Mouse (Mus musculus) layer of hippocampus, adult 11-12 months (tissue): ENCODE results near the gene Gm11549.

Experiments used
- DNase-seq: peaks from one replicate; pipeline ENCODE4 v3.0.0; 2022; ENCODE audit warnings: low spot score

Gm11549 gene

GRCm38 (mm10) chr3:36511491-36511890 is 10.1 kb downstream of the Gm11549 start:
- no peak for DNase-seq

- no peak for DNase-seq
Measured at GRCm38 (mm10) chr3:36505809-36506735, 15.5 kb downstream of the Gm11549 start.

DNA sequence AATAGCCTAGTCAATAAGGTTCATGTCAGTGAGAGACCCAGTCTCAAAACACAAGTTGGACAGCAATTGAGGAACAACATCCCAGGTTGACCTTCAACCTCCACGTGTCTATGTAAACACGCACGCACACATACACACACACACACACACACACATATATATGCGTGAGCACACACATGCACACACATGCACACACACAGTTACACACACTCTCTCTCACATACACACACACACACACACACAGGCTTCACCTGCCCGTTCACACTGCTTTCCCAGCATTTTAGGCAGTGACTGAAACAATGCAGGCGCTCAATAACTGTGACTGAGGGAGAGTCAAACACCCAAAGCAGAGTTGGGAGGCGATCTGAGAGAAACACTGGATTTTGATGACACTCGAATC is 16.3 kb downstream of the Gm11549 start:
- no peak for DNase-seq

GRCm38 (mm10) chr3:36501546-36501945 is 20.1 kb downstream of the Gm11549 start:
- no peak for DNase-seq

GRCm38 (mm10) chr3:36500976-36501375 is 20.6 kb downstream of the Gm11549 start:
- DNase-seq, result no peak

GRCm38 (mm10) chr3:36499418-36499817 is 22.2 kb downstream of the Gm11549 start:
- no peak for DNase-seq

GRCm38 (mm10) chr3:36498224-36498623 is 23.4 kb downstream of the Gm11549 start:
- no peak for DNase-seq

- peak; percentile 70 for DNase-seq
Measured at GRCm38 (mm10) chr3:36496746-36497145, 24.9 kb downstream of the Gm11549 start.

- no peak for DNase-seq
Measured at GRCm38 (mm10) chr3:36496273-36496672, 25.3 kb downstream of the Gm11549 start.

- peak; percentile 89 for DNase-seq
Measured at GRCm38 (mm10) chr3:36495436-36495835, 26.2 kb downstream of the Gm11549 start.

GRCm38 (mm10) chr3:36494613-36495012 is 27.0 kb downstream of the Gm11549 start:
- DNase-seq, result no peak

- no peak for DNase-seq
Measured at GRCm38 (mm10) chr3:36493641-36494283, 27.9 kb downstream of the Gm11549 start.

- no peak for DNase-seq
Measured at GRCm38 (mm10) chr3:36492716-36493391, 28.8 kb downstream of the Gm11549 start.

- no peak for DNase-seq
Measured at GRCm38 (mm10) chr3:36491535-36491934, 30.1 kb downstream of the Gm11549 start.

DNA sequence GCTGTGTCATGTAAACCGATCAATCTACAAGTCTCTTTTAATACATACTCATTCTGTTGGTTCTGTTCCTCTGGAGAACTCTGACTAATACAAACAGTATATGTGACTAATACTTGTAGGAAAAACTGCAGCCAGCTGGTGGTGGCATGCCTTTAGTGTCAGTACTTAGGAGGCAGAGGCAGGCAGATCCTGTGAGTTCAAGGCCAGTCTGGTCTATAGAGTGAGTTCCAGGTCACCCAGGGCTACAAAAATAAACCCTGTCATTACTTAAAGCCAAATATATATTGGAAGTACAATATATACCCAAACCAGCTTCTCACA is 32.1 kb downstream of the Gm11549 start:
- DNase-seq, result no peak

DNA sequence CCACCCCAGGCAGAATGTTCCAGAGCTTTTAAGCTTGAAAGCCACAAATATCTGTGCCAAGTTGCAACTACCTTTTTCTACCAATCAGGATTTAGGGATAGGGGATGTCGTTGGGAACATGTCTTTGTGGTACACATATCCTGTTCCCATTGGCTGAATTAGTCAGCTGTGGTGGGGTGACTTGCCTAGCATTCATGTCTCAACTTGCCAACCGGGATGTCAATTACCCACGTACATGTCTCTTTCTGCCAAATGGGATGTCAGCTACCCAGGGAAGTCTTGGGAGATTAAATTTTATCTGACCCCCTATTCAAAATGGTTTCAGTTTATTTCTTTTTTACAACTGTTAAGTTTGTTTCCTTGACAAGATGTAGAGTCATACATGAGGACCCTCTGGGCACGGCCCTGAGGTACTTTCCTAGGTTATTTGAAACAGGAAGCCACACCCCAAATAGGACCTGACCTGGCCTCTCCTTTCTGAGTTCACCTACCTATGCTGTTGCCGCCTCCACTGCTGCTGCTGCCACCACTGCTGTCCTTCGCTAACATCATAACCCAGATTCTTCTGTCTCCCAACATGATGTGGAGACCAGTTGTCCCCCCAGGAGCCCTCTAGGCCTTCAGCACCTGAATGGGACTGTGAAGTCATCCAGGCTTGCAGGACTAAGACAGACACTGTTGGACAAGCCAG is 32.6 kb downstream of the Gm11549 start:
- no peak for DNase-seq

DNA sequence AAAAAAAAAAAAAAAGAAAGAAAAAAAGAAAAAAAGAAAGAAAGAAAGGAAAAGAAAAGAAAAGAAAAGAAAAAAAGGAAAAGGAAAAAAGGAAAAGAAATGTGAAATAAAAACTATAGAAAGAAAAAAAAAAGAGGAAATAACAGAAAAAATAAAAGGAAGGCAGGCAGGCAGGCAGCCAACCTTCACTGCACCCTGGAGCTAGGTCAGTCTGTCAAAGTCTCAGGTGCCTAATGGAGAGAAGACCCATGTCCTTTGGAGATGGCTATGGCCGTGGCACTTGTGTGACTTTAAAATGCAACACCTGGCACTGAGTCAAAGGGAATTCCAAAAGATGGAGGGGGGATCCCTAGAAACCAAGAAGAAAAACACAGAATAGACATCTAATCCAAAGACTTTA is 33.2 kb downstream of the Gm11549 start:
- no peak for DNase-seq

DNA sequence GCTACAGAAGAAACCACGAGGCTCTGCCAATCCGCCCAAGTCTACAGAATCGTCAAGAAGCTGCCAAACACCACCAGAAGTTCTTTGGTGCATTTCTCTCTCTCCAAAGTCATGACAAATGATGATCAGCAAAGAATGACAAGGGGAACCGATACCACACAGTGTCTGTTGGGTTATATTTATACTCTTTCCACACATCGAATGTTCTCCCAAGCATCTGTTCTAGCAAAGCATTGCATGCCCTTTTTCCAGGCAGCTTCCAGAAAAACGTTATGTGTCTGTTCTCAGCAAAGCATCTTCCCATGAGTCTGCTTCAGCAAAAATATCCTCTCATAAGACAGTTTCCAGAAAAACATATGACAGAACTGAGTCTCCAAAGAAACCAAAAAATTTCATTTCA is 34.7 kb downstream of the Gm11549 start:
- no peak for DNase-seq

GRCm38 (mm10) chr3:36486176-36486575 is 35.4 kb downstream of the Gm11549 start:
- DNase-seq, result no peak

DNA sequence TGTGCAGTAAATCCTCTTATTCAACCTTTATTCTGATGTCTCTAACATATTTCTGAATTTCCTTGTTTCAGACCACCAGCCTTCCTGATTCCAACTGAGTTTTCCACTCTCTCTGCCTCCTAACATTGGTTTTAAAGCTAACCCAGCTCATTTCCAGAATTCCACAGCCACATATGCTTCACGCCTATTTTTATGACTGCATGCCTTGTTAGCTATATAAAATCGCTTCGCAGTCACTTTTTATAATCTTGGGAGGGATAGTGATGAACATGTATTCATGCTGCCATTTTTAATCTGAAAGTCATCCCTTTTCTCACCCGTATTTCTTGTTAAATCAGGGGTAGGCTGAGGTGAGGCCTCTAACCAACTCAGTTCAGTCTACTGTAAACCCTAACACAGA is 37.3 kb downstream of the Gm11549 start:
- DNase-seq, result no peak

DNA sequence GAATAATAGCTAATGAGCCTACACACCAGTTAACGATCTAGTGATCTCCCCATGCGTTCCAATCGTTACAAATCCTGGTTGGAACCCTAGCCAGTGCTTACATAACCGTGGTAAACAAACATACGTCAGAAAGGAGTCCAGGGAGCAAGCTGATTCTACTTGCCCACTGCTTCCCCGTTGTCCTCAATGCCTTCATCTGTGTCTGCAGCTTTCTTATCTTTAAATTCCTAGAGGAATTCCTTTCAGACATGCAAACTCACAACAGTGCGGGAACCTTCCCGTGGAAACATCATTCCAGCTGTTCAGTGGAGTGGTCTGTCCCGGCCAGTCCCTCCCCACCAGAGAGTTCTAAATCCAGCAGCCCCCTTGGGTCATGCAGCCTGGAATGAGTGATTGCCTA is 38.7 kb downstream of the Gm11549 start:
- DNase-seq, result no peak

DNA sequence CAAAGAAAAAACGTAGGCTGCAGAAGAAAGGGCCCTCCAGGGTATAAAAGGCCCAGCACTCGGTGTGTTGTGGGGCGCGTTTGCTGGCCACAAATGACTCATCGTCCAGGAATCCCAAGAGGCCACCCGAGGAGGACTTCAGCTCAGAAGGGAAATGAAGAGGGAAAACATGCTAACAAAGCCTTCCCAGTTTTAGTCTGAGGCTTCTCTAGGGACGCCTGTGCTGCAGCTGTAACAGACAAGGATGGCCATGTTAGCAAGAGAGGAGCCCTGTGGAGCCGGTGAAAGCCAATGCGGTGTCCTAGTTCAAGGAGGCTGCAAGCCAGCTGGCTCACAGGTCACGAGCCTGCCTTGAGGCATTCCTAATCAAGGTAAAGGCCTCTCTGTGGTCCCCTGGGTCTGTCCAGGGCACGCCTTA is 39.8 kb downstream of the Gm11549 start:
- no peak for DNase-seq
